Mouse (Mus musculus) embryonic facial prominence, embryonic 12.5 days (tissue): ENCODE results near the gene Slc44a4. TPM values are rescaled to one million over a fixed set of nuclear protein-coding genes. Genes with fewer than 3 reads are reported as not detected.

Experiments used
- ATAC-seq: fragments of 200-750 bp; cut with Nextera tagmentation; 2 replicates; pipeline ENCODE4 v1.8.0; 2017; ENCODE audit not compliant: insufficient number of reproducible peaks, insufficient read depth, low FRiP score, low TSS enrichment
- H3K27ac ChIP-seq: fragments of 300-500 bp; sonication (generic); 2 replicates; pipeline ENCODE4 v1.5.1; 2016; ENCODE audit warnings: mild to moderate bottlenecking
- H3K27me3 ChIP-seq: fragments of 300-500 bp; sonication (generic); 2 replicates; pipeline ENCODE4 v1.6.1; 2016; ENCODE audit warnings: mild to moderate bottlenecking, moderate library complexity
- H3K36me3 ChIP-seq: fragments of 300-500 bp; sonication (generic); 2 replicates; pipeline ENCODE4 v1.6.1; 2016; ENCODE audit warnings: mild to moderate bottlenecking
- H3K4me1 ChIP-seq: fragments of 300-500 bp; sonication (generic); 2 replicates; pipeline ENCODE4 v1.6.1; 2016
- H3K4me2 ChIP-seq: fragments of 300-500 bp; sonication (generic); replicated peaks from 2 replicates; pipeline ENCODE4 v1.6.1; 2016; ENCODE audit warnings: mild to moderate bottlenecking, moderate library complexity
- H3K4me3 ChIP-seq: fragments of 300-500 bp; sonication (generic); 2 replicates; pipeline ENCODE4 v1.5.1; 2016; ENCODE audit warnings: mild to moderate bottlenecking
- H3K9ac ChIP-seq: fragments of 300-500 bp; sonication (generic); 2 replicates; pipeline ENCODE4 v1.6.1; 2016; ENCODE audit warnings: mild to moderate bottlenecking, moderate library complexity
- H3K9me3 ChIP-seq: fragments of 300-500 bp; sonication (generic); 2 replicates; pipeline ENCODE4 v1.6.1; 2016; ENCODE audit warnings: mild to moderate bottlenecking, moderate library complexity
- WGBS: fragments of 180-500 bp; shearing (Covaris S2); methylation state at CpG from one replicate; pipeline ENCODE4 v1.1.7; 2016; 5-methylcytosine and 5-hydroxymethylcytosine counted together
- polyA plus RNA-seq: library from polyadenylated mRNA; unstranded; fragments of >200 nt; fragmentation: Nextera tagmentation; extraction: Ambion mirVana; gene quantifications from 2 replicates; pipeline ENCODE4 v1.2.1, GENCODE M21; 2016

Slc44a4 gene
- polyA plus RNA-seq, 1 experiment from 2014 or later, result not detected

DNA sequence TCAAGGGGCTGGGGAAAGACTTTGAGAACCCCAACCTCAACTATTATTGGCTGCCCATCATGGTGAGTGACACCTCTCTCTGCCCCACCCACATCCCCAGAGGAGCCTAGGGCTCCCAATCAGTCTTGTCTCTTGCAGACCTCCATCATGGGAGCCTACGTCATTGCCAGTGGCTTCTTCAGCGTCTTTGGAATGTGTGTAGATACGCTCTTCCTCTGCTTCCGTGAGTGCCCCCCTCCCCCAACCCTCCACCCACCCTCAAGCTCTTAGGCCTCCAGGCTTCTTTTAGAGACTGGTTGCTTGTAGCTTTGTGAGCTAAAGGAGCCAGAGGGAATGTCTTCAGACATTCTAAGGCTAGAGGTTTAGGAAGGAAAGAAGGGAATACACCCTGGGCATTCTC lies 14.6 kb downstream of the Slc44a4 start:
- Histone ChIP-seq H3K4me3 (no peak overlapping the region), H3K4me1 (peaks cover 8% of the 10 kb centered on the region), H3K9me3 (no peaks in the 10 kb centered on the region), H3K4me2 (no peak overlapping the region), H3K27me3 (0 out of 2 replicates have a peak, but pooled peaks cover 2% of the 10 kb centered on the region), H3K9ac (no peak overlapping the region), H3K27ac (no peak overlapping the region), H3K36me3 (no peaks in the 10 kb centered on the region)
- no peak for ATAC-seq
- WGBS, result 60% methylated on average over 4 of the region's 4 CpGs

DNA sequence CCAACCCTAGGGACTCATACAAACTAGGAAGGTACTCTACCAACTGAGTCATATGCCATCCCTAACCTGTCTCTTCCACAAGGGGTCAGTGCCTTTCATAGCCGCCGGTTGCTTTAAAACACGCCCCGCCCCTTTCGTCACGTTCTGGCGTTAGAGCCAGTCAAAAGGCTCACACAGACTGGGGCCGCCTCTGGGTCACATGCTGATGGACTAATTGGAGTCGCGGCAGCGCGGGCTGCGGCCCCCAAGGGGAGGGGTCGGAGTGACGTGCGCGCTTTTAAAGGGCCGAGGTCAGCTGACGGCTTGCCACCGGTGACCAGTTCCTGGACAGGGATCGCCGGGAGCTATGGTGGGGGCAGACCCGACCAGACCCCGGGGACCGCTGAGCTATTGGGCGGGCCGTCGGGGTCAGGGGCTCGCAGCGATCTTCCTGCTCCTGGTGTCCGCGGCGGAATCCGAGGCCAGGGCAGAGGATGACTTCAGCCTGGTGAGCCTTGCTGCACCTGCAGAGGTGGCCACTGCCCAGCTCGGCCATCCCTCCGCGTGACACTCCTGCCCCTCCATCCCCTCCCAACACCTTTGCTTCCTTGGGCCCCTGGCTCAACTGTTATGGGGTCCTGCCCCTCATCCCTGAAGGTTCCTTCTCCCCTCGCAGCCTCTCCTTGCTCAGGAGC lies 16.9 kb downstream of the Slc44a4 start, which contains the start of gene Neu1:
TSS of gene Neu1 (plus strand) at position 193 of the 674 bp plus-strand sequence.
- peak within 1 kb of the TSS; percentile 75 for H3K4me3 ChIP-seq
- no peaks in the 10 kb centered on the region for H3K9me3 ChIP-seq
- under 1% methylated on average over 38 of the region's 38 CpGs for WGBS
- H3K27me3 ChIP-seq, result 0 out of 2 replicates have a peak, but pooled peaks cover 4% of the 10 kb centered on the region
- peak within 1 kb of the TSS; percentile 97 for H3K4me2 ChIP-seq
- H3K27ac ChIP-seq, result no peak within 1 kb of the TSS
- no peaks in the 10 kb centered on the region for H3K36me3 ChIP-seq
- H3K9ac ChIP-seq, result peak within 1 kb of the TSS; percentile 83
- H3K4me1 ChIP-seq, result peaks cover 12% of the 10 kb centered on the region
- ATAC-seq, result peak; percentile 93

DNA sequence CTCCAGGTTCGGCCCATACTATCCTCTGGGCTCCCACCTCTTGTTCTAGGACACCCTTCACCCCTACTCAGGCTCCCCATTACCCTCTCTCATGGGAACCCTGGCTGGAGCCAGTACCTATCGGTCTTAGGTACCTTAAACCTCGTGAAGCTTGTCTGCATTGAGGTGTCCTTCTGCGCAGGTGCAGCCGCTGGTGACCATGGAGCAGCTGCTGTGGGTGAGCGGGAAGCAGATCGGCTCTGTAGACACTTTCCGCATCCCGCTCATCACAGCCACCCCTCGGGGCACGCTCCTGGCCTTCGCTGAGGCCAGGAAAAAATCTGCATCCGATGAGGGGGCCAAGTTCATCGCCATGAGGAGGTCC lies 17.5 kb downstream of the Slc44a4 start:
- Histone ChIP-seq H3K27ac (no peak overlapping the region), H3K4me1 (peaks cover 12% of the 10 kb centered on the region), H3K27me3 (0 out of 2 replicates have a peak, but pooled peaks cover 4% of the 10 kb centered on the region), H3K4me2 (peak overlapping the region; percentile 97), H3K9me3 (no peaks in the 10 kb centered on the region), H3K36me3 (no peaks in the 10 kb centered on the region), H3K4me3 (peak overlapping the region; percentile 75), H3K9ac (peak overlapping the region; percentile 83)
- ATAC-seq, result peak; percentile 8; the same call in 1 of the 2 replicates
- WGBS, result 12% methylated on average over 14 of the region's 14 CpGs

DNA sequence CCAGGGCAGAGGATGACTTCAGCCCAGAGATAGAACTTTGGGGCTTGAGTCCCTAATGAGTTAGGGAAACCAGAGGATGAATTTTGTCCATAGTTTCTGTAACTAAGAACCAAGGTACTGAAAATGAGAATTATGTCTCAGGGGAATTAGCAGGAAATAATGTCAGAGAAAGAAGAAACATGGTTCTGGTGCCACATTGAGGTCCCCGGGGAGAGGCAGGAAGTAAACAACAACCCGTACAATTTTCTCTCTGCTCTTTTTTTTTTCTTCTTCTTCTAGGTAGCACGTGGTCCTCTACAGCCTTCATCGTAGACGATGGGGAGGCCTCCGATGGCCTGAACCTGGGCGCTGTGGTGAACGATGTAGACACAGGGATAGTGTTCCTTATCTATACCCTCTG lies 18.0 kb downstream of the Slc44a4 start:
- no peak for ATAC-seq
- 0 out of 2 replicates have a peak, but pooled peaks cover 4% of the 10 kb centered on the region for H3K27me3 ChIP-seq
- peaks cover 12% of the 10 kb centered on the region for H3K4me1 ChIP-seq
- H3K9ac ChIP-seq, result peak overlapping the region; percentile 83
- 80% methylated on average over 8 of the region's 8 CpGs for WGBS
- H3K27ac ChIP-seq, result no peak overlapping the region
- peak overlapping the region; percentile 97 for H3K4me2 ChIP-seq
- no peaks in the 10 kb centered on the region for H3K9me3 ChIP-seq
- peak overlapping the region; percentile 75 for H3K4me3 ChIP-seq
- H3K36me3 ChIP-seq, result no peaks in the 10 kb centered on the region

DNA sequence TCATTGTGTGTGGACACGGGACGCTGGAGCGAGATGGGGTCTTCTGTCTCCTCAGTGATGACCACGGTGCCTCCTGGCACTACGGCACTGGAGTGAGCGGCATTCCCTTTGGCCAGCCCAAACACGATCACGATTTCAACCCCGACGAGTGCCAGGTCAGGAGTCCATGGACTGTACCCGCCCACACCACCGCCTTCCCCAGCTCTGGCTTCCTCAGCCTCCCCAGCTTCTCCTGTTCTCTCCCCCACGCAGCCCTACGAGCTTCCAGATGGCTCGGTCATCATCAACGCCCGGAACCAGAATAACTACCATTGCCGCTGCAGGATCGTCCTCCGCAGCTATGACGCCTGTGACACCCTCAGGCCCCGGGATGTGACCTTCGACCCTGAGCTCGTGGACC lies 19.8 kb downstream of the Slc44a4 start:
- H3K9me3 ChIP-seq, result no peaks in the 10 kb centered on the region
- 40% methylated on average over 24 of the region's 24 CpGs for WGBS
- H3K4me2 ChIP-seq, result peak overlapping the region; percentile 5; the same call in 1 of the 2 replicates
- no peak for ATAC-seq
- H3K27me3 ChIP-seq, result 0 out of 2 replicates have a peak, but pooled peaks cover 4% of the 10 kb centered on the region
- H3K4me1 ChIP-seq, result peaks cover 12% of the 10 kb centered on the region
- H3K9ac ChIP-seq, result peak overlapping the region; percentile 27; the same call in 1 of the 2 replicates
- no peak overlapping the region for H3K27ac ChIP-seq
- H3K4me3 ChIP-seq, result no peak overlapping the region
- no peaks in the 10 kb centered on the region for H3K36me3 ChIP-seq

DNA sequence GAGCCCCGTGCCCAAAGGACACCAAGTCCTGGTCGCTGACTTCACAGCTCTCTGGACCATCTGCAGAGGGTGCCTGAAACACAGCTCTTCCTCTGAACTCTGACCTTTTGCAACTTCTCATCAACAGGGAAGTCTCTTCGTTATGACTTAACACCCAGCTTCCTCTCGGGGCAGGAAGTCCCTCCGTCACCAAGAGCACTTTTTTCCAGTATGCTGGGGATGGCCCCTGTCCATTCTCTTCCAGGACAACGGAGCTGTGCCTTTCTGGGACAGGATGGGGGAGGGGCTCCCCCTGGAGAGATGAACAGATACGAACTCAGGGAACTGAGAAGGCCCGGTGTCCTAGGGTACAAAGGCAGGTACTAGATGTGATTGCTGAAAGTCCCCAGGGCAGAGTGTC lies 20.6 kb downstream of the Slc44a4 start:
- Histone ChIP-seq H3K27me3 (0 out of 2 replicates have a peak, but pooled peaks cover 4% of the 10 kb centered on the region), H3K27ac (no peak overlapping the region), H3K4me1 (peaks cover 12% of the 10 kb centered on the region), H3K9ac (peak overlapping the region; percentile 27; the same call in 1 of the 2 replicates), H3K4me2 (peak overlapping the region; percentile 5; the same call in 1 of the 2 replicates), H3K9me3 (no peaks in the 10 kb centered on the region), H3K4me3 (no peak overlapping the region), H3K36me3 (no peaks in the 10 kb centered on the region)
- ATAC-seq, result no peak
- 34% methylated on average over 8 of the region's 8 CpGs for WGBS

DNA sequence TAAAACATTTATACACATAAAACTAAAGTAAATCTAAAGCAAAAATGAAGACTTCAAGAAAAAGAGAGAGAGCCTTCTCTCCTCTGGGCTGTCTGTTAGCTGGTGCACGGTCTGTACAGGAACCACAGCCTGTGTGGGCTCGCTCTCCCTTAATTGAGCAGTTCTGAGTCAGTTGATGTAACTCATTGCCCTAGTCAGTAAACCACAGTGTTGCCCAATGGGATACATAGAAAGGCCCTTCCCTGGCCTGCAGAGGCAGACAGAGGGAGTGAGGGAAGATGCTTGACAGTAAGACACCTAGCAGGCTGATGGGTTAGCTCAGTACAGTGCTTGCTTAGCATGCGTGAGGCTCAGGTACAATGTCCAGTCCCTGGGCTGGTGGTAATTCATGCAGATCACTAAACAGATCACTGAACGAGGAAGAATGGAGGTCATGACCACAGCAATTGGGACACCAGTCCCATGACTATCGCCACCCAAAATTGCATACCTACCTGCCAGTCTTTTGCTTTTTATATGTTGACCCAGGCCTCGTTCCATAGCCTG lies 23.8 kb downstream of the Slc44a4 start:
- 80% methylated on average over 6 of the region's 6 CpGs for WGBS
- 0 out of 2 replicates have a peak, but pooled peaks cover 4% of the 10 kb centered on the region for H3K27me3 ChIP-seq

DNA sequence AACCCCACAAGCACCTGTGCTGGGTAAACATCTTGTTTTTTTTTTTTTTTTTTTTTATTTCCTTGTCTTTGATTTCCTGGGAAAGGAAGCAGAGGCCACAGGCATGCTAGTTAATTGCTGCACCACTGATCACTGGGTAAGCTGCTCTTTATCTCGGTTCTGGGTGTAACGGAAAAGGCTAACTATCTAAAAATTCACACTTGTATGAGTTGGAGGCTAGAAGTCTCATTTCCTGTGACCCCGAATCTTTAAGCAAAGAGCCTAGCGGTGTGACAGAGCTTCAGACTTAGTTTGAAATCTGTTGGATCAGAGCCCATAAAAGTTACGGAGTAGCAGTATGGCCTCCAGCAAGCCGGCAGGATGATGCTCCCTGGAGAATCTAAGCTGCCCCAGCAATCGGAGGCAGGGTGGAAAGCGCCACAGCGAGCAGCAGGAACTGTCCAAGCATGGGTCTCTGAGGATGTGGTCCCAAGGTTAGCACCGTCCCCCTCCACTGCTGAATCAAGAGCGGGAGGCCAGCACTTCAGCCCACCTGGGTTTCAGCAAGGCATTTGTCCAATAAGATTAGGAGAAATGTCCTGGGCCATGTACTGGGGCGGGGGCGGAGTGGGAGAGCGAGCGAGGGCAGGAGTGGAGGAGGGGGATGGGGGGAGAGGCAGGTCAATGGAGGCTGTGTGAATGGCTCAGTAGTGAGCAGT lies 27.2 kb downstream of the Slc44a4 start:
- no peak for ATAC-seq
- peaks cover 6% of the 10 kb centered on the region for H3K4me1 ChIP-seq

More for the DNA sequence above, 23.8 kb downstream of the Slc44a4 start:
- Histone ChIP-seq H3K9ac (no peak overlapping the region), H3K4me1 (peaks cover 10% of the 10 kb centered on the region), H3K27ac (no peak overlapping the region), H3K4me2 (no peak overlapping the region), H3K4me3 (no peak overlapping the region), H3K36me3 (no peaks in the 10 kb centered on the region), H3K9me3 (no peaks in the 10 kb centered on the region)
- ATAC-seq, result no peak

DNA sequence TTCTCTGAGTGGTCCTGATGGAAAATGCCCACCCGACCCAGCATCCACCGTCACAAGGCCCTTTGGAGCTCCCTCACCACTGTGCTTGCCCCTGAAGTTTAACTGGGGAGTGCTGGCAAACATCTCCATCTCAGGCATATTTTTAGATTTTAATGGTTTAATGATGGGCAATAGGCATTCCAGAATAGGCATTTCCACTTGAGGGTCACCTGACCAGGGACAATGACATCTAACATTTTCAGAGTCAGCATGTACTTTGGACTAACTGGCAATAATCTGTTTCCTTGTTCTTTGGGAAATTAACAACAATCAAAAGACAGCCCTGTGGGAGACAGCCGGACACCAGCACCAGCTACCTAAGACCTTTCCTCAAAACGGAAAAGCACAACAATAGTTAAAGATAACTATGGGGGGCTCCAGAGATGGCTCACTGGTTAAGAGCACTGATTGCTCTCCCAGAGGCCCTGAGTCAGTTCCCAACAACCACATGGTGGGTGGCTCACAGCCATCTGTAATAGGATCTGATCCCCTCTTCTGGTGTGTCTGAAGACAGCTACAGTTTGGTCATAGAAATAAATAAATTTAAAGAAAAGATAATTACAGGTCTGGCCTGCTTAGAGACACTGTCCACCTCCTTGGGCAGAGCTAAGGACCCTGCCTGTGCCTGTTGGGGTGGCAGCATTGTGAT lies 29.0 kb downstream of the Slc44a4 start:
- Histone ChIP-seq H3K27me3 (no peaks in the 10 kb centered on the region), H3K9ac (no peak overlapping the region), H3K9me3 (no peaks in the 10 kb centered on the region), H3K27ac (no peak overlapping the region), H3K4me2 (no peak overlapping the region), H3K4me3 (no peak overlapping the region), H3K36me3 (no peaks in the 10 kb centered on the region), H3K4me1 (peaks cover 6% of the 10 kb centered on the region)
- ATAC-seq, result no peak
- 84% methylated on average over 4 of the region's 4 CpGs for WGBS

More for the DNA sequence above, 27.2 kb downstream of the Slc44a4 start:
- Histone ChIP-seq H3K27me3 (no peaks in the 10 kb centered on the region), H3K27ac (peak overlapping the region; percentile 25; the same call in 1 of the 2 replicates), H3K9me3 (no peaks in the 10 kb centered on the region), H3K36me3 (no peaks in the 10 kb centered on the region), H3K9ac (peak overlapping the region; percentile 42; the same call in 1 of the 2 replicates), H3K4me3 (peak overlapping the region; percentile 25), H3K4me2 (peak overlapping the region; percentile 53)
- 7% methylated on average over 15 of the region's 15 CpGs for WGBS

DNA sequence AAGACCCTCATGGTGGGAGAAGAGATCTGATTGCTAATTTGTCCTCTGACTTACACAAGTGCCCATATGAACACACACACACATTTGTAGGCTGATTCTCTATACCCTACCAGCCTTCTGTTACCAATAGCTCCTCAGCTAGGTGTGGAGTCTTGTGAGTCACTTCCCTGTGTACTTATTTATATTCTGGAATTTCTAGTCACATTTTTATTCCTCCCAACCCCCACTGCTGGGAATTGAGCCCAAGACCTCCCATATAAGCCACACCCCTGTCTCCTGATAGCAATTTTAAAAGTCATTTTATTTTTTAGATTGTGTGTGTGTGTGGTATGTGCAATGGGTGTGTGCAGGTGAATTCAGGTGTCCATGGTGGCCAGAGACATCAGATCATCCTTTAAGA lies 30.1 kb downstream of the Slc44a4 start:
- no peak overlapping the region for H3K4me2 ChIP-seq
- no peak for ATAC-seq
- no peak overlapping the region for H3K9ac ChIP-seq
- peaks cover 1% of the 10 kb centered on the region; the same call in 1 of the 2 replicates for H3K36me3 ChIP-seq
- H3K27ac ChIP-seq, result no peak overlapping the region
- H3K9me3 ChIP-seq, result no peaks in the 10 kb centered on the region
- H3K4me1 ChIP-seq, result peaks cover 6% of the 10 kb centered on the region
- no peaks in the 10 kb centered on the region for H3K27me3 ChIP-seq
- no peak overlapping the region for H3K4me3 ChIP-seq

DNA sequence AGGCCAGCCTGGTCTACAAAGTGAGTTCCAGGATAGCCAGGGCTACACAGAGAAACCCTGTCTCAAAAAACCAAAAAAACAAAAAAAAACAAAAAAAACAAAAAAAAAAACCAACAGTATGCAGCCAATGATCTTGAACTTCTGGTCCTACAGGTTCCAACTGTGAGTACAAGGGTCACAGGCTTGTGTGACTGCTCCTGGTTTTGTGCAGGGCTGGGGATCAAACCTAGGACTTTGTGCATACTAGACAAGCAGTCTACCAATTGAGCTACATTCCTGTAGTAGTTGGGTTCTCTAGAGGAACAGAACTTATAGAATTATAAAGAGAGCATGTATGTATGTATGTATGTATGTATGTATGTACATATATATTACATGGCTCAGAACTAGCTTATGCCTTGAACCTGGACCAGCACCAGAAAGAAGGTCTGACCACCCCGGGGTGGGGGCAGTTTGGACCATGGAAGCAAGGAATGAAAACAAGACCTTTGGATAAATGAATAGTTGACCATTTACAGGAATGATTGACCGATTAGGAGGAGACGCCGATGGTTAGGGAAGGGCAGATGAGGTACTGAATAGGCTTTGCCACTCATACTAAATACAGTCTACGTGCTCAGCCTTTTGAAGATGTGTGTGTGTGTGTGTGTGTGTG lies 32.3 kb downstream of the Slc44a4 start:
- H3K27ac ChIP-seq, result no peak overlapping the region
- WGBS, result 83% methylated on average over 5 of the region's 5 CpGs

More for the DNA sequence above, 32.3 kb downstream of the Slc44a4 start:
- H3K4me2 ChIP-seq, result no peak overlapping the region
- peaks cover 12% of the 10 kb centered on the region for H3K4me1 ChIP-seq
- H3K9me3 ChIP-seq, result no peaks in the 10 kb centered on the region
- peaks cover 18% of the 10 kb centered on the region for H3K36me3 ChIP-seq
- no peak overlapping the region for H3K4me3 ChIP-seq
- ATAC-seq, result no peak
- H3K27me3 ChIP-seq, result no peaks in the 10 kb centered on the region
- no peak overlapping the region for H3K9ac ChIP-seq
